Mouse (Mus musculus) forebrain, postnatal 0 days (tissue): ENCODE measurements around the gene Klrb1c. TPM values are rescaled to one million over a fixed set of nuclear protein-coding genes. Genes with fewer than 3 reads are reported as not detected.
"Not testable (repeated sequence)": the region's sequence is repeated elsewhere in the genome, so short reads cannot be mapped to it uniquely, and the experiment has no call there.

Experiments
- ATAC-seq: fragments of 200-750 bp; cut with Nextera tagmentation; 2 replicates; pipeline ENCODE4 v1.8.0; 2017; ENCODE audit warnings: mild to moderate bottlenecking, moderate library complexity
- DNase-seq: peaks from one replicate; pipeline ENCODE4 v3.0.0-alpha.2; 2015
- H3K27ac ChIP-seq: fragments of 300-500 bp; sonication (generic); 2 replicates; pipeline ENCODE4 v1.5.1; 2014; ENCODE audit warnings: low read depth, mild to moderate bottlenecking, antibody characterized with exemption, low read length, moderate library complexity, mixed read lengths
- H3K27me3 ChIP-seq: fragments of 300-500 bp; sonication (generic); 2 replicates; pipeline ENCODE4 v1.6.1; 2014; ENCODE audit warnings: mild to moderate bottlenecking, low read length, mixed read lengths; ENCODE audit not compliant: insufficient read depth
- H3K36me3 ChIP-seq: fragments of 300-500 bp; sonication (generic); 2 replicates; pipeline ENCODE4 v1.6.1; 2014; ENCODE audit warnings: mild to moderate bottlenecking, moderate library complexity; ENCODE audit not compliant: insufficient read depth
- H3K4me1 ChIP-seq: fragments of 300-500 bp; sonication (generic); 2 replicates; pipeline ENCODE4 v1.6.1; 2014; ENCODE audit warnings: antibody characterized with exemption; ENCODE audit not compliant: insufficient read depth
- H3K4me2 ChIP-seq: fragments of 300-500 bp; sonication (generic); 2 replicates; pipeline ENCODE4 v1.6.1; 2014; ENCODE audit warnings: low read depth, mild to moderate bottlenecking, moderate library complexity
- H3K4me3 ChIP-seq: fragments of 300-500 bp; sonication (generic); 2 replicates; pipeline ENCODE4 v1.5.1; 2014; ENCODE audit warnings: low read depth, low read length, mixed read lengths
- H3K9ac ChIP-seq: fragments of 300-500 bp; sonication (generic); 2 replicates; pipeline ENCODE4 v1.6.1; 2014; ENCODE audit warnings: mild to moderate bottlenecking
- H3K9me3 ChIP-seq: fragments of 300-500 bp; sonication (generic); 2 replicates; pipeline ENCODE4 v1.6.1; 2016; ENCODE audit warnings: low read length
- CTCF ChIP-seq: sonication (generic); IDR thresholded peaks from 2 replicates; pipeline ENCODE4 v1.5.1; 2016; ENCODE audit warnings: antibody characterized with exemption, control low read depth, low read depth
- WGBS: fragments of 180-500 bp; shearing (Covaris S2); extraction: QIAGEN DNeasy Blood & Tissue Kit; methylation state at CpG from one replicate; pipeline ENCODE4 v1.1.7; 2014; 5-methylcytosine and 5-hydroxymethylcytosine counted together
- polyA plus RNA-seq: library from polyadenylated mRNA; unstranded; fragments of >200 nt; fragmentation: Nextera tagmentation; extraction: Ambion mirVana; gene quantifications from 2 replicates; pipeline ENCODE4 v1.2.1, GENCODE M21; 2015
- total RNA-seq: library from RNA; depleted of rRNA; stranded (reverse); fragments of >200 nt; gene quantifications from 2 replicates; pipeline ENCODE4 v1.2.3, GENCODE M21; 2014

The Klrb1c gene
- total and polyA plus RNA-seq, 2 experiments from 2014 or later = 0.24 TPM

DNA sequence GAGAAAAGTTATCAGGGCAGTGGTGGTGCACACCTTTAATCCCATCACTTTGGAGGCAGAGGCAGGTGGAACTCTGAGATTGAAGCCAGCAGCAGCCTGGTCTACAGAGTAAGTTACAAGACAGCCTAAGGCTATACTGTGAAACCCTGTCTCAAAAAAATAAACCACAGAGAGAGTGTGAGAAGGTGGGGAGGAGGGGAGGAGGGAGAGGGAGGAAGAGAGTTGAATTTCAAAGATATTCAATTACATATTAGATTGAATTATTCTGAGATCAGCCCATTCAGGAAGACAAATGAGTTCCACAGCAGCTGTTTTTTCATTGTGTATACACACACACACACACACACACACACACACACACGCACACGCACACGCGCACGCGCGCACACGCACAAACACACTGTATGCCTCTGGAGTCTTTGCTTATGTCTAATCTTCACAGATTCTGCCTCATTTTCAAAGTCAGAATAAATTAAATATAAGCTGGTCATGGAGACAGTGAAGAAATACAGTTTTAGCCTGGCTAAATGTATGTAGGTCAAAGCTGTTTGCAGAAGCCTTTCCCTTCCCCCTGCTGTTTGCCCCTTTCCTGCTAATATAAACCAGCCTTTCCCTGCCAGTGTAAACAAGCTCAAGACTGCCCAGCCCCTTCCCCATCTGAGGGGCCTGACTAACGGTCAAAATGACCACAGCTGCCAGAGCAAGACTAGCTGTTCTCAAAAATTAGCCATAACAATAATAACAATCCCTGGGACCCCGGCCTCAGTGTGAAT, 19.3 kb downstream of the Klrb1c start:
- Histone ChIP-seq H3K4me3 (no peak overlapping the region), H3K4me2 (no peak overlapping the region), H3K4me1 (no peaks in the 10 kb centered on the region), H3K9ac (no peak overlapping the region), H3K36me3 (no peaks in the 10 kb centered on the region), H3K27me3 (no peaks in the 10 kb centered on the region), H3K27ac (no peak overlapping the region), H3K9me3 (no peaks in the 10 kb centered on the region)
- no peak for TF ChIP-seq CTCF
- no peak for DNase-seq
- ATAC-seq = no peak
- WGBS = 83% methylated on average over 10 of the region's 10 CpGs

DNA sequence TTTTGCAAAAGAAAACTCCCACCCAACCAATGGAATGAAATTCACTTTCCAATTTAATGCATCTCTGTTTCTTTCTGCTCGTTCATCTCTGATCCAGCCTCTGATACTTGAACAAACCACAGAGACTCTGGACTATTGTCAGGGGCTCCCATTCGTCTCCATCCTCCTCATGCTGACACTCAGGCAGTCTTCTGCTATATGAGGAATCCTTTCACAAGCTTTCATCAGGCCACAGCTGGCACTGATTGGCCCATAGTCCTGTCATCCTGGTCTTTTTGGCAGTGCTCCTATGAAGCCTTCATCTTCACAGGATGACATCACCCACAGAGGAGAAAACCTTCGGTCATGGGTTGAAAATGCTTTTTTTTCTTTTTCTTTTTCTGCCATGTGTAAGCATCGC, 21.0 kb downstream of the Klrb1c start:
- no peaks in the 10 kb centered on the region for H3K36me3 ChIP-seq
- no peaks in the 10 kb centered on the region for H3K27me3 ChIP-seq
- DNase-seq (no peak), ATAC-seq (no peak)
- no peaks in the 10 kb centered on the region for H3K9me3 ChIP-seq
- H3K4me1 ChIP-seq = no peaks in the 10 kb centered on the region
- no peak overlapping the region for H3K4me2 ChIP-seq
- TF ChIP-seq CTCF = no peak
- H3K27ac ChIP-seq = no peak overlapping the region
- WGBS = 57% methylated on average over 4 of the region's 4 CpGs
- H3K9ac ChIP-seq = no peak overlapping the region
- H3K4me3 ChIP-seq = no peak overlapping the region

DNA sequence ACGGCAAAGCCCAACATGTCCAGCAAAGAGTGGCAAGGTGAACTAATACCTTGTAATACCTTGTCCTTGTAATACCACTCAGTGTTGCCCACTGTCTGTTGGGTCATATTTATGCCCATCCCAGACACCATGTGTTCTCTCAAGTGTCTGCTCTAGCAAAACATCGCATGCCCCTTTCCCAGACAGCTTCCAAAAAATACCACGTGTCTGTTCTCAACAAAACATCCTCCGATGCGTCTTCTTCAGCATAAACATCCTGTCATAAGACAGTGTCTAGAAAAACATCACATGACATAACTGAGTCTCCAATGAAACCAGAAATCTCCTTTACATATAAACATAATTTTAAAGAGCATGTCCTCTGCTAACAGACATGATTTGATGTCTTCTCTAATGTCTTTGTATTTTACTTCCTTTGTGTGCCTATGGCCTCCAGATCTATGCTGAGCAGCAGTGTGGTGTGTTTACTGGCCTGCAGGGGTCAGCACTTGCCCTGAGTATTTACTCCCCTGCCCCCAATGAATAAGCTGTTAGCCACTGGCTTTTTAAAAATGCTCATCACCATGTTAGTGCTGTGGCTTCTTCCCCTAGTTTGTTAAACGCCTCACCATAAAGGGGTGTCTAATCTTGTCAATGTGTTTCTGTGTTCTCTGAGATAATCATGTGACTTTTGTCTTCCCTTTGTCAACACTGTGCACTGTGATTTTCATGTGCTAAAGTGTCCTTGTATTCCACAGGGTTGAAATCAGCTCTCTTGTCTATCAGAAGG, 22.3 kb downstream of the Klrb1c start:
- H3K9me3 ChIP-seq, H3K4me2 ChIP-seq, H3K27me3 ChIP-seq, H3K27ac ChIP-seq, H3K9ac ChIP-seq, H3K4me3 ChIP-seq, H3K36me3 ChIP-seq, H3K4me1 ChIP-seq: not testable (repeated sequence)
- ATAC-seq (peak; percentile 18; the same call in 1 of the 2 replicates), DNase-seq (peak; percentile 67)
- TF ChIP-seq CTCF = peak; percentile 62
- 49% methylated on average over 6 of the region's 6 CpGs for whole genome bisulfite sequencing

DNA sequence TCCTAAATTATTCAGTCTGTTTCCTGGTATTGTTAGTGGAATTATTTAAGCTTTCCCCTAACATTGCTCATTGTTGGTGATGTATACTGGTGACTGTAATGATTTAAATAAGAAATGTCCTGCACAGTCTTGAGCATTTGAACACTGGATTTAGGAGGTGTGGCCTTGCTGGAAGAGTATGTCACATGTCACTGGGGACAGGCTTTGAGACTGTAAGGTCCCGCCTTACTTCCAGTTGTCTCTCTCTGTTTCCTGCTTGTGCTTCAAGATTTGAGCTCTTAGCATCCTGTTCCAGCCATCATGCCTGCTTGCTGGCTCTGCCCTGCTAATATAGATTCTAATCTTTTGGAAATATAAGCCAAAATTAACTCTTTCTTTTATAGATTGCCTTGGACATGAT, 23.8 kb downstream of the Klrb1c start:
- WGBS = 70% methylated on average over 1 of the region's 1 CpGs
- Histone ChIP-seq H3K27ac (no peak overlapping the region), H3K4me3 (no peak overlapping the region), H3K9ac (no peak overlapping the region), H3K9me3 (no peaks in the 10 kb centered on the region), H3K4me2 (no peak overlapping the region), H3K4me1 (no peaks in the 10 kb centered on the region), H3K36me3 (no peaks in the 10 kb centered on the region), H3K27me3 (no peaks in the 10 kb centered on the region)
- no peak for TF ChIP-seq CTCF
- DNase-seq (no peak), ATAC-seq (no peak)

DNA sequence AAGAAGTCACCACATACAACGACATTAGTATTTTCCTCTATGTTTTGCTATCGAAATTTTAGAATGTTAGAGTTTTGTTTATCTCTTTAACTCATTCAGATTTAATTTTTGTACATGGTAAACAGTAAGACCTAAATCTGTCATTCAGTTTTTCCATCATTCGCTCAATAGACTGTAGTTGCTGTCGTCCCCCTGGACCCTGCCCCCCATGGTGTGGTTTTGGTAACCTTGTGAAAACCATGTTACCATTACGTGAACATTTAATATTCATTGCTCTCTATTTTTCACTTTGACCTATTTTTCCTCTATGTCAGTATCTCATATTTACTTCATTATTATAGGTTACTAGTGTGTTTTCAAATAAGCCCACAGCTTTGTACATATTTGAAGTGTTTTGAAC, 24.4 kb downstream of the Klrb1c start:
- no peaks in the 10 kb centered on the region for H3K4me1 ChIP-seq
- peak overlapping the region; percentile 43 for H3K4me3 ChIP-seq
- peak overlapping the region; percentile 56 for H3K9ac ChIP-seq
- no peak for TF ChIP-seq CTCF
- no peaks in the 10 kb centered on the region for H3K36me3 ChIP-seq
- WGBS = 13% methylated on average over 5 of the region's 5 CpGs
- H3K27me3 ChIP-seq = no peaks in the 10 kb centered on the region
- DNase-seq (no peak), ATAC-seq (no peak)
- H3K9me3 ChIP-seq = no peaks in the 10 kb centered on the region
- H3K4me2 ChIP-seq = peak overlapping the region; percentile 45
- H3K27ac ChIP-seq = peak overlapping the region; percentile 69

DNA sequence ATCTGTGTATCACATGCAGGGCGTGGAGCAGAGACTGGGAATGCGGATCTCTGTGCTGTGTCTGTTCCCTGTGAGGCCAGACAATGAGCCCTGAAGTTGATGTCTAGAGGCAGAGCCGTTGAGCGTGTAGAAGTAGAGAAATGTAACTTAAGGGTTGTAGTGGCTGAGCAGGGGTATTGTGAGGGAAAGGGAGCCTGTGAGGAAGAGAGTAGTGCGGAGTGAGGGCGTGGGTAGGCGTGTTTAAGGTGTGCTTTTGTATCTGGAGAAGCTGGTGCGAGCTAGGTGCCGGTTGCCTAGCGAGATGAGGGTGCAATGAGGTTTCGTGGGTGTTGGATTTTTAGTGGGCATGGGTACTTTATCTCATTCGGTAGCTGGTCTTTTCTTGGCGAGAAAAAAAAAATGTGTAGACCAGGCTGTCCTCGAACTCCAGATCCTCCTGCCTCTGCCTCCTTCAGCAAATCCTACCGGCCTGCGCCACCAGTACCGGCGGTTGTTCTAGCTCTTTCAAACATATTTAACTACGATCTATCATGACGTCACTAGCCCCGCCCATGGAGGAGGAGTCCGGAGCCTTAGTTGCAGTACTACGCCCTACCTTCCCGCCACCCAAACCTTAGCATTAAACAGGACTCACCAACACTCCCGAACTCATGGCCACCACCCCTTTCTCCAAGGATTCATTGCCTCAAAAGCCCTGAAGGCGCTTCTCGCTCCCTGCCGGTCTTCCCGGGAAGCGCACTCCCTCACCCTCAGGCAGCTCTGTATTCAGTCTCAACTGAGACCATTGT, 25.1 kb downstream of the Klrb1c start:
- Histone ChIP-seq H3K4me3 (peak overlapping the region; percentile 43), H3K9ac (peak overlapping the region; percentile 59), H3K4me2 (peak overlapping the region; percentile 54), H3K27ac (peak overlapping the region; percentile 80), H3K36me3 (no peaks in the 10 kb centered on the region), H3K4me1 (no peaks in the 10 kb centered on the region), H3K9me3 (no peaks in the 10 kb centered on the region), H3K27me3 (no peaks in the 10 kb centered on the region)
- TF ChIP-seq CTCF = peak; percentile 84
- peak; percentile 91 for ATAC-seq
- WGBS = 2% methylated on average over 30 of the region's 30 CpGs
- peak; percentile 100 for DNase-seq

DNA sequence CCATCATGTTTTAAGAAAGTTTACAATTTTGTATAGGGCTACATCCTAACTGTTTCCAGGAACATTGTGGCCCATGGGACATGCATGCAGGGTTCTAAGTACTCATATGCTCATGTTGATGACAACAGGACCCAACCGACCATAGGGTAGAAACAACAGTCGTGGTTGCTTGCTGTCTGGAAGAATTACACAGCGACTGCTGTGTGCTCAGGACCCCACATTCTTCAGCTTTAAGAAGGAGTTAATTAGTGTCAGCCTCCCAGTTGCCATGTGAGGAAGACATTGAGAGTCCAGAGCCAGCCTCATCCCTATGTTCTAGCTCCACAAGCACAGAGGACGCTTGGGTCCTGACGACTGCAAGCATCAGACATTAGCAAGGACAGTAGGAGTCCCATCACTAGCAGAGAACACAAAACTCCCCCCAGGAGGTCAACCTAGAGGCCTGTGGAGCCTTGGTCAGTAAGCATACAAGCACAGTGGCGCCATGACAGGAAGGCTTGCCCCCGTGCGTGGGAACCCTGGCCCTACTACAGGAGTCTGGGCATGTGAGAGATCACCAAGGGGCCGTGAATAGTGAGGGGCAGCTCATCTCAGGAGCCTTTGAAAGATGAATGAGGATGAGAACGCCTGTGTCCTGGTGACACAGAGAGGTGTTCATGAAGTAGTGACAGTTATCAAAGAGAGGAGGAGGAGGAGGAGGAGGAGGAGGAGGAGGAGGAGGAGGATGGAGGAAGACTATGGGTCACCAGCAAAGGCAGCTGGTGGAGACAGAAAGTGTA, 25.9 kb downstream of the Klrb1c start:
- not testable (repeated sequence) for ATAC-seq, DNase-seq, H3K36me3 ChIP-seq, H3K9ac ChIP-seq, H3K4me1 ChIP-seq, H3K9me3 ChIP-seq, H3K27me3 ChIP-seq
- WGBS = 66% methylated on average over 10 of the region's 10 CpGs
- peak overlapping the region; percentile 54 for H3K4me2 ChIP-seq
- H3K4me3 ChIP-seq = peak overlapping the region; percentile 43
- H3K27ac ChIP-seq = peak overlapping the region; percentile 80; the same call in 1 of the 2 replicates
